ENCODE assay signal across 27 mouse cellular contexts in the genomic region with DNA sequence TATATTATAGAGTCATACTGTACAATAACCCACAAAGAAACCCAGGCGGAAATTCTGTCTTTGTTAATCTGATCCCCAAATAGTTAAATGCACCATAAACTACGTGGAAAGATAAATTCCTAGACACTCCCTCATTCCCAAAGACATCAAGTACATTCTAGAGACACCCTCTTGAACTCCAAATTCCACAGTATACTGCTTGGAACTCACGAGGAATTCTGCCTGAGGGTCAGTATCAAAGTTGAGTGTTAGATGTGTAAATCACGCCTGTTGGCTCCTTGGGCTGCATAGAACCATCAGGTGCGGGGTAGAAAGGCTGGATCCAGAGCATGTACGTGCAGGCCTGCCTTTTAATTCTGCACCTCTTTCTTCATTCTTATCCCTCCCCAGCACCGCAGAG. TPM values are rescaled to one million over a fixed set of nuclear protein-coding genes. Genes with fewer than 3 reads are reported as not detected.
DNase-seq lines count a peak whose midpoint lies in the region; ATAC-seq and TF ChIP-seq lines count a peak whose summit lies in the region.
"Had no signal": no experiment of that assay in that cellular context is flagged by ENCODE, and none has a peak within 500 bp of the region (broad histone marks: within the 10 kb centered on the region; RNA-seq: fewer than 3 reads in every experiment).

No protein-coding gene starts in this region.

- no peak overlapping the region for H3K27ac ChIP-seq in embryonic facial prominence, embryonic 14.5 days (replicated peaks; ENCODE audit: low read depth, low read length)
- no peak overlapping the region for H3K27ac ChIP-seq in embryonic facial prominence, embryonic 10.5 days (replicated peaks)
- no peak overlapping the region for H3K27ac ChIP-seq in limb, embryonic 14.5 days (replicated peaks; ENCODE audit: low read depth, low read length)
- H3K27ac ChIP-seq in limb, embryonic 10.5 days = no peak overlapping the region
- H3K27ac ChIP-seq in lung, embryonic 16.5 days (ENCODE audit: low read length) = 0 out of 2 replicates have a peak overlapping the region, but pooled peaks have one; percentile 8
- 0 out of 2 replicates have a peak overlapping the region, but pooled peaks have one; percentile 24 for H3K27ac ChIP-seq in stomach, postnatal 0 days (replicated peaks)
- H3K27ac ChIP-seq: embryonic facial prominence, embryonic 13.5 days; forebrain, embryonic 10.5 days; forebrain, embryonic 13.5 days; heart, embryonic 15.5 days; hindbrain, embryonic 10.5 days; hindbrain, embryonic 13.5 days had no signal

- no peak for TF ChIP-seq POLR2A in limb, embryonic 14.5 days (IDR thresholded peaks at IDR 0.05; ENCODE audit: borderline replicate concordance, extremely low read depth, insufficient read depth, insufficient read length)

- H3K27me3 ChIP-seq in embryonic facial prominence, embryonic 14.5 days (replicated peaks; ENCODE audit: control insufficient read depth, insufficient read depth, low read length) = no peaks in the 10 kb centered on the region
- H3K27me3 ChIP-seq in embryonic facial prominence, embryonic 10.5 days (replicated peaks; ENCODE audit: low read depth, poor library complexity, severe bottlenecking) = no peaks in the 10 kb centered on the region
- no peaks in the 10 kb centered on the region for H3K27me3 ChIP-seq in limb, embryonic 14.5 days (ENCODE audit: control insufficient read depth, insufficient read depth, low read length)
- H3K27me3 ChIP-seq in limb, embryonic 10.5 days (ENCODE audit: low read depth, poor library complexity, severe bottlenecking) = no peaks in the 10 kb centered on the region
- H3K27me3 ChIP-seq in lung, embryonic 16.5 days (ENCODE audit: control insufficient read depth, insufficient read depth, low read depth, low read length) = no peaks in the 10 kb centered on the region
- no peaks in the 10 kb centered on the region for H3K27me3 ChIP-seq in stomach, postnatal 0 days (ENCODE audit: control insufficient read depth, insufficient read depth, low read length)
- H3K27me3 ChIP-seq: embryonic facial prominence, embryonic 13.5 days; forebrain, embryonic 13.5 days; heart, embryonic 12.5 days; heart, embryonic 15.5 days; hindbrain, embryonic 13.5 days had no signal

- ATAC-seq in embryonic facial prominence, embryonic 14.5 days (ENCODE audit: low read depth) = no peak
- no peak for ATAC-seq in limb, embryonic 14.5 days (ENCODE audit: low FRiP score, low read depth)
- ATAC-seq in lung, embryonic 16.5 days (ENCODE audit: low read depth) = no peak
- no peak for ATAC-seq in stomach, postnatal 0 days (ENCODE audit: low FRiP score, low TSS enrichment)
- ATAC-seq: forebrain, embryonic 13.5 days; forebrain, embryonic 16.5 days; hindbrain, embryonic 16.5 days had no signal

- 50% methylated on average over 7 of the region's 7 CpGs for WGBS in embryonic facial prominence, embryonic 14.5 days
- 72% methylated on average over 7 of the region's 7 CpGs for WGBS in embryonic facial prominence, embryonic 10.5 days
- 56% methylated on average over 7 of the region's 7 CpGs for WGBS in limb, embryonic 14.5 days
- WGBS in limb, embryonic 10.5 days = 76% methylated on average over 7 of the region's 7 CpGs
- WGBS in lung, embryonic 16.5 days = 38% methylated on average over 7 of the region's 7 CpGs
- 60% methylated on average over 7 of the region's 7 CpGs for WGBS in stomach, postnatal 0 days

- no peak for TF ChIP-seq CTCF in stomach, postnatal 0 days (IDR thresholded peaks at IDR 0.05; ENCODE audit: low read depth)

- DNase-seq in embryonic facial prominence, embryonic 14.5 days (ENCODE audit: low spot score) = peak; percentile 27
- no peak for DNase-seq in embryonic facial prominence, embryonic 10.5 days (ENCODE audit: low spot score)
- peak; percentile 18 for DNase-seq in limb, embryonic 14.5 days (ENCODE audit: low spot score)
- no peak for DNase-seq in limb, embryonic 10.5 days (ENCODE audit: low spot score)
- no peak for DNase-seq in lung, postnatal 4 days
- no peak for DNase-seq in stomach, postnatal 0 days (ENCODE audit: low spot score)
- DNase-seq in ovary, adult 18-20 months (ENCODE audit: low spot score) = no peak
- DNase-seq: adrenal gland, adult 2 months; adrenal gland, postnatal 14 days; cerebellum, adult 11 months; cerebellum, adult 2 months; cerebellum, adult 9-11 months; cerebellum, postnatal 25 days; gastrocnemius, postnatal 25 days; heart, adult 18-20 months; heart, postnatal 10 days; heart, postnatal 36 days had no signal

- no peaks in the 10 kb centered on the region for H3K4me1 ChIP-seq in embryonic facial prominence, embryonic 14.5 days (ENCODE audit: control insufficient read depth, insufficient read depth, low read length)
- no peaks in the 10 kb centered on the region for H3K4me1 ChIP-seq in embryonic facial prominence, embryonic 10.5 days
- H3K4me1 ChIP-seq in limb, embryonic 14.5 days (ENCODE audit: control insufficient read depth, insufficient read depth, low read length) = no peaks in the 10 kb centered on the region
- no peaks in the 10 kb centered on the region for H3K4me1 ChIP-seq in limb, embryonic 10.5 days
- no peaks in the 10 kb centered on the region for H3K4me1 ChIP-seq in lung, embryonic 16.5 days (replicated peaks; ENCODE audit: control insufficient read depth, insufficient read depth, low read length)
- no peaks in the 10 kb centered on the region for H3K4me1 ChIP-seq in stomach, postnatal 0 days (replicated peaks; ENCODE audit: control insufficient read depth, insufficient read depth)
- H3K4me1 ChIP-seq: embryonic facial prominence, embryonic 13.5 days; forebrain, embryonic 13.5 days; hindbrain, embryonic 13.5 days had no signal

- H3K9ac ChIP-seq in embryonic facial prominence, embryonic 14.5 days (ENCODE audit: low read depth, low read length) = no peak overlapping the region
- no peak overlapping the region for H3K9ac ChIP-seq in limb, embryonic 14.5 days (ENCODE audit: low read depth, low read length, severe bottlenecking)
- H3K9ac ChIP-seq in lung, embryonic 16.5 days (ENCODE audit: low read length) = no peak overlapping the region
- no peak overlapping the region for H3K9ac ChIP-seq in stomach, postnatal 0 days (ENCODE audit: low read length)
- H3K9ac ChIP-seq: embryonic facial prominence, embryonic 13.5 days; forebrain, embryonic 13.5 days; heart, embryonic 12.5 days; heart, embryonic 15.5 days; hindbrain, embryonic 13.5 days had no signal

- no peak overlapping the region for H3K4me2 ChIP-seq in embryonic facial prominence, embryonic 14.5 days (ENCODE audit: low read depth, low read length)
- no peak overlapping the region for H3K4me2 ChIP-seq in limb, embryonic 14.5 days (replicated peaks; ENCODE audit: low read depth, low read length, severe bottlenecking)
- no peak overlapping the region for H3K4me2 ChIP-seq in lung, embryonic 16.5 days (ENCODE audit: low read depth, low read length)
- H3K4me2 ChIP-seq in stomach, postnatal 0 days (replicated peaks; ENCODE audit: low read depth) = no peak overlapping the region
- H3K4me2 ChIP-seq: embryonic facial prominence, embryonic 13.5 days; forebrain, embryonic 13.5 days; heart, embryonic 12.5 days; heart, embryonic 15.5 days; hindbrain, embryonic 13.5 days had no signal

- no peaks in the 10 kb centered on the region for H3K9me3 ChIP-seq in embryonic facial prominence, embryonic 14.5 days (ENCODE audit: control insufficient read depth, low read length)
- H3K9me3 ChIP-seq in embryonic facial prominence, embryonic 10.5 days = no peaks in the 10 kb centered on the region
- H3K9me3 ChIP-seq in limb, embryonic 14.5 days (ENCODE audit: control insufficient read depth, low read length) = no peaks in the 10 kb centered on the region
- H3K9me3 ChIP-seq in limb, embryonic 10.5 days (replicated peaks) = no peaks in the 10 kb centered on the region
- H3K9me3 ChIP-seq in lung, embryonic 16.5 days (ENCODE audit: control insufficient read depth, low read length) = no peaks in the 10 kb centered on the region
- H3K9me3 ChIP-seq in stomach, postnatal 0 days (ENCODE audit: control insufficient read depth, low read length) = no peaks in the 10 kb centered on the region
- H3K9me3 ChIP-seq: embryonic facial prominence, embryonic 13.5 days; forebrain, embryonic 10.5 days; forebrain, embryonic 13.5 days; heart, embryonic 12.5 days; heart, embryonic 15.5 days; hindbrain, embryonic 10.5 days; hindbrain, embryonic 13.5 days had no signal

- H3K36me3 ChIP-seq in embryonic facial prominence, embryonic 14.5 days (ENCODE audit: control insufficient read depth, insufficient read depth, low read length) = no peaks in the 10 kb centered on the region
- no peaks in the 10 kb centered on the region for H3K36me3 ChIP-seq in embryonic facial prominence, embryonic 10.5 days (replicated peaks)
- H3K36me3 ChIP-seq in limb, embryonic 14.5 days (ENCODE audit: control insufficient read depth, insufficient read depth, low read length) = no peaks in the 10 kb centered on the region
- H3K36me3 ChIP-seq in limb, embryonic 10.5 days = no peaks in the 10 kb centered on the region
- no peaks in the 10 kb centered on the region for H3K36me3 ChIP-seq in lung, embryonic 16.5 days (ENCODE audit: control insufficient read depth, insufficient read depth, low read length)
- H3K36me3 ChIP-seq in stomach, postnatal 0 days (ENCODE audit: control insufficient read depth, insufficient read depth, low read length) = no peaks in the 10 kb centered on the region
- H3K36me3 ChIP-seq: embryonic facial prominence, embryonic 13.5 days; forebrain, embryonic 10.5 days; heart, embryonic 12.5 days; heart, embryonic 15.5 days; hindbrain, embryonic 10.5 days; hindbrain, embryonic 13.5 days had no signal

- no peak overlapping the region for H3K4me3 ChIP-seq in embryonic facial prominence, embryonic 14.5 days (ENCODE audit: low read depth, low read length)
- H3K4me3 ChIP-seq in embryonic facial prominence, embryonic 10.5 days = no peak overlapping the region
- H3K4me3 ChIP-seq in limb, embryonic 14.5 days (replicated peaks; ENCODE audit: low read length) = no peak overlapping the region
- no peak overlapping the region for H3K4me3 ChIP-seq in limb, embryonic 10.5 days
- H3K4me3 ChIP-seq in lung, embryonic 16.5 days (ENCODE audit: low read length) = no peak overlapping the region
- H3K4me3 ChIP-seq in stomach, postnatal 0 days (ENCODE audit: low read depth, low read length) = no peak overlapping the region
- H3K4me3 ChIP-seq: embryonic facial prominence, embryonic 13.5 days; forebrain, embryonic 10.5 days; forebrain, embryonic 13.5 days; heart, embryonic 12.5 days; heart, embryonic 15.5 days; hindbrain, embryonic 10.5 days; hindbrain, embryonic 13.5 days had no signal

- TF ChIP-seq EP300 in stomach, postnatal 0 days (optimal IDR thresholded peaks at IDR 0.05) = no peak

RNA-seq across cellular contexts. Expression of gene Ccdc177, which starts 14.3 kb away (rescaled TPM):
- polyA plus RNA-seq in embryonic facial prominence, embryonic 14.5 days (2014; fragmentation: Nextera tagmentation; extraction: Ambion mirVana) = 0.14 and 0.24 TPM in 2 replicates
- 0.52 and 0.59 TPM in 2 replicates for polyA plus RNA-seq in embryonic facial prominence, embryonic 10.5 days (2016; fragmentation: Nextera tagmentation; extraction: Ambion mirVana)
- polyA plus RNA-seq in limb, embryonic 14.5 days (2012; rRNA removed) = 0.08 and 0.10 TPM in 2 replicates
- 0.04 and 0.07 TPM in 2 replicates for polyA plus RNA-seq in limb, embryonic 14.5 days (2014; fragmentation: Nextera tagmentation; extraction: Ambion mirVana)
- polyA plus RNA-seq in limb, embryonic 10.5 days (2016; fragmentation: Nextera tagmentation; extraction: Ambion mirVana) = 0.04 and 0.06 TPM in 2 replicates
- polyA plus RNA-seq in lung, embryonic 16.5 days (2015; fragmentation: Nextera tagmentation; extraction: Ambion mirVana) = 0.06 TPM in 1 of 2 replicates, not detected in the other
- 0.06 and 0.07 TPM in 2 replicates for polyA plus RNA-seq in stomach, postnatal 0 days (2015; fragmentation: Nextera tagmentation; extraction: Ambion mirVana)
- polyA plus RNA-seq: adrenal gland, adult 2 months; heart, embryonic 15.5 days had no signal

RNA-seq across cellular contexts. Expression of gene Susd6, which starts 15.5 kb away (rescaled TPM):
- polyA plus RNA-seq in embryonic facial prominence, embryonic 14.5 days (2014; fragmentation: Nextera tagmentation; extraction: Ambion mirVana) = 20.6 and 21.0 TPM in 2 replicates
- 13.6 and 13.8 TPM in 2 replicates for polyA plus RNA-seq in embryonic facial prominence, embryonic 10.5 days (2016; fragmentation: Nextera tagmentation; extraction: Ambion mirVana)
- polyA plus RNA-seq in limb, embryonic 14.5 days (2012; rRNA removed) = 28.6 and 32.2 TPM in 2 replicates
- polyA plus RNA-seq in limb, embryonic 14.5 days (2014; fragmentation: Nextera tagmentation; extraction: Ambion mirVana) = 22.3 and 24.9 TPM in 2 replicates
- polyA plus RNA-seq in limb, embryonic 10.5 days (2016; fragmentation: Nextera tagmentation; extraction: Ambion mirVana) = 10.0 and 12.0 TPM in 2 replicates
- polyA plus RNA-seq in lung, embryonic 16.5 days (2015; fragmentation: Nextera tagmentation; extraction: Ambion mirVana) = 21.9 and 22.8 TPM in 2 replicates
- 12.3 and 12.9 TPM in 2 replicates for polyA plus RNA-seq in stomach, postnatal 0 days (2015; fragmentation: Nextera tagmentation; extraction: Ambion mirVana)

Comparison
In these comparisons a context has a peak if more than half of its experiments do, and no peak if none do; other contexts are left out.
1. DNase-seq: peak in embryonic facial prominence, embryonic 14.5 days (single experiment) and limb, embryonic 14.5 days (single experiment); none in embryonic facial prominence, embryonic 10.5 days (single experiment), limb, embryonic 10.5 days (single experiment), lung, postnatal 4 days (0 of 2), stomach, postnatal 0 days (single experiment) and ovary, adult 18-20 months (single experiment).
2. H3K27ac ChIP-seq: peak in lung, embryonic 16.5 days (single experiment) and stomach, postnatal 0 days (single experiment); none in embryonic facial prominence, embryonic 14.5 days (single experiment), embryonic facial prominence, embryonic 10.5 days (single experiment), limb, embryonic 14.5 days (single experiment) and limb, embryonic 10.5 days (single experiment).